Mouse (Mus musculus) skeletal muscle tissue, adult 2 months (tissue): ENCODE results near the gene Ctdsp2.
A peak's percentile ranks its signal among the peaks of the same experiment; 100 is the strongest.

Experiments used
- DNase-seq: peaks from one replicate; pipeline ENCODE4 v3.0.0-alpha.2; 2012; ENCODE audit warnings: low read depth, low spot score

Ctdsp2 gene

DNA sequence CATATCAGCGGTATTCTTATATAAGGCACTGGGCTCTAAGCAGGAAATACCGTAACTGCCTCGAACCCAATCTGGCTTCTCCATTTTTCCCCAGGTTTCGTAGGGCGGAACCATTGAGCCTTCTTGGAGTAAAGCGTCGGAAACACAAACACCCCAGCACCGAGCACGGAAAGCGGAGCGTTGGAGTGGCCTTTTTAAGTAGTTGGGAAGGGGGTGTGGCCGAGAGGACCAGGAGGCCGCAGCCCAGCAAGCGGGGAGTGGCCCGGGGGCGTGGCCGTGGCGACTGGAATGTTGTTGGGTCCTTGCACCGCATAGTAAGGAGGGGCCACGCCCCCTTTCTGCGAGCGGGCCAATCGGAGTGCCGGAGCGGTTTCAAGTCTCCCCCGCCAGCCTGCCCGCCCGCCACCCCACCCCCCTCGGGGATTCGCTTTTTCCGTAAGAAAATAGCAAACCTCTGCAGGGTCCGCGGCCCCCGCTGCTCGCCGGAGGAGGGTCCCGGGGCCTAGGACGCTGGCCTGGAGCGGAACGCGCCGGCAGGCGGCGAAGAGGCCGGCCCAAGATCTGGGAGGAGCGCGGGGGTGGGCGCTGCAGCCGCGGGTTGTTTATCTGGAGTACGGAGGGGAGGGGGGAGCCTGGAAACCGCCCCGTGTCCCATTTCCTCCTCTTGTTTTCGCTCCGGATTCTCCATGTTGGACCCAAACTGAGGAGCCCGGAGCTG lies at the start of gene Ctdsp2:
Ctdsp2 (plus strand) TSS at position 441 of the 718 bp plus-strand sequence.
- DNase-seq, result peak; percentile 100

DNA sequence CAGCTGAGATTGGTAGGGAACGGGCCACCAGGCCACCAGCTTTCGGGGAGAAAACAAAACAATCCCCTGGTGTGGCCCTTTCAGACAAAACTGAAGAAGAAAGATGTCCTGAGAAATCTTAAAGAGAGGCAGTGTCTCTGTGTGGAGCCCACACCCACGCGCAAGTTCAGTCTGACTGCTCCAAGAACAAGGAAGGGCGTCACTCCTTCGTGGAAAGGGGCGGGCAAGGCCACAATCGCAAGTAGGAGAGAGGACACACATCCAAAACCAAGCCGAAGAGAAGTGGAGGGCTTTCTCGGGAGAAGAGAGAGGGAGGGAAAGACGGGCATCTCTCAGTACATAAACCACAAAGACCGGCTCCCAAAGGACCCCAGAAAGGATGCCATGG lies 49.7 kb upstream of the Ctdsp2 start:
- DNase-seq, result peak; percentile 77

DNA sequence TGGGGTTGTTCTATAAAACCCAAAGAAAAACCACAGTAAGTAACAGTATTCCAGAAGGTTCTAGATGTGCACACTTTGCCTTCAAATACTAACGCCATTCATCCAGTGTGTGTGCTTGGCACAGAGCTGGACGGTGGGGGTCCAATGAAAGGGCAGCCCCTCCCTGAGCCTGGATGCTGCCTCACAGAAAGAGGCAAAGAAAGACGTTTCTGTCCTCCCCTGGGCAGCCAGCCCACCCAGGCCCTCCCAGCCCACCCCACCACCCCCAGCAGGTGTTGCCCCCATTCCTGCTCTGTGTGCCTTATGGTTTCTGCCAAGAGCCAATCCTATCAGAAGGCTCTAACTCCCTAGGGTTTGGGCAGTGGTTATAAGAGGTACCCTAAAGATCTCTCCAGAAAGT lies 49.0 kb upstream of the Ctdsp2 start:
- no peak for DNase-seq

DNA sequence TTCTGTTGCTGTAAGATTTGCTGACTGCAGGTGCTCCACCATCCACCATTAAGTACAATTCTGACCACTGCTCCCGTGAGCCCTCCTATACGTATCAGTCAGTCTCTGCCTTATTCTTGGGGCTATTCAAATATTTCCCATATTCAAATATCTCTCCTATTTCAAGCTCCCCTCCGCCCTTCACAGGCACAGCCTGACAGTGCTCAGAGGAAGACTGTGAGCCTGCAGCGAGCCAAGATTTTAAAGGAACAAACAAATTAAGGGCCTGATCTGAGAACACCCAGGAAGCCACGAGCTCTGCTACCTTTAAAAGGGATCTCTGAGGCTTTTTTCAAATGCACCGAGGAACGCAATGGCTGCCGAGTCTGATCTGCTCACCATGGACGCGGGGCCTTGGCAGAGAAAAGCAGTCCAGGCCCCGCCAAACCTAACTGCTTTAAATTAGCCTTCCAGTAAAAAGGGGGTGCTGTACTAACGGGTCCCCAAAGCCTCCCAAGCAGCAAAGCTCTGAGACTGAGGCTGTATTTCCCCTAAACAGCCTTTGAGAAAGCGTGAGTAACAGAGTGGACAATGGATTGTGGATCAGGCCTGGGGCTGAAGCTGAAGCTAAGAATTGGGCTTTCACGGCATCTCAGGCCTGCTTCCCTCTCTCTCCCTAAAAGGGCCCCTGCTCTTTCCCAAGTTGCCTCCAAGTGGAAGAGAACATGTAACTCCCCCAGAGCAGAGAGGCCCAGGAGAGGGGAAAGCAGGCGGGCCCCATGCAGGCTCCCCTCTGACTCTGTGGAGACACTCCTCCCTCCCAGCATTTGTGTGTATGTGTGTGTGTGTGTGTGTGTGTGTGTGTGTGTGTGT lies 48.0 kb upstream of the Ctdsp2 start:
- no peak for DNase-seq

DNA sequence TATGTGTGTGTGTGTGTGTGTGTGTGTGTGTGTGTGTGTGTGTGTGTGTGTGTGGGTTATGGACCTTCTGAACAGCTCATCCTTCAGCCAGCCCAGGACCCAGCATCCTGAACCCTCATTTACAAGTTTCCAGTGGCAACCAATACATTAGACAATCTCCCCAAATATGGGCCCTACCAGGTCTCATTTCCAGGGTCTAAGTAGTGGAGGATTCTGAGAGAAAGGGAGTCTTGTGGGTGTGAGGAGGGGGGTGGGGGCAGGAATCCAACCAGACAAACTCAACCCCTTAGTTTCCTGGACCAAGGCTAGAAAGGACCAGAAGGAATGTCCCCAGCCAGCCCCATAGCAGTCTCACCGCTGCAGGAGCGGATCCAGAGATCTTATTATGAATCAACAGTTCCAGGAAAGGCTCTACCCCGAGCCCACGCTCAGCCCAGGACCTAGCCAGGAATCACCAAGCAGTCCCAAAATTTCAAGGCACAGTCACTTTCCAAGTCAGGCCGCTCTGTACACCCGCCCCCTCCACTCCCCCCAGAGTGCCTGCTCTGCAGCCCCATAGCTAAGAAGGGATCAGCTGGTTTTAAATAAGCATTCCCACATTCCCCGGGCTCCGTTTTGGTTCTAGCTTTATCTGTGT lies 47.3 kb upstream of the Ctdsp2 start:
- peak; percentile 60 for DNase-seq

DNA sequence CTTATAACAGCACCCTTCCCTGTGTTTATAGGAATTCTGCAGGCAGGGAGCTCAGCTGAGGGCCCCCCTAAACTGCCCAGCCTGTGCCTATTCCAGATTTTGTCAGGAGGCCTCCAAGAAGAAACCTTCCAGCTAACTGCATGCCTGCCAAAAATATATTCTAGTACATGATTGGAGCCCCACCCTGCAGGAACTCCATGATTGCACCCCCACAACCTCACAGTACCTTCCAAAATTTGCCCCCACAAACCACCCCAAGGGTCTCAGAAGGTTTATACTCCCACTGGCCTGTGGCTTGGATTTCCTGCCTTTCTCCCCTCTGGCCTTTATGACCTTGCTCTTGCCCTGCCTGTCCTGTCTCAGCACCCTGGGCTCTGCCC lies 46.8 kb upstream of the Ctdsp2 start:
- DNase-seq, result no peak

DNA sequence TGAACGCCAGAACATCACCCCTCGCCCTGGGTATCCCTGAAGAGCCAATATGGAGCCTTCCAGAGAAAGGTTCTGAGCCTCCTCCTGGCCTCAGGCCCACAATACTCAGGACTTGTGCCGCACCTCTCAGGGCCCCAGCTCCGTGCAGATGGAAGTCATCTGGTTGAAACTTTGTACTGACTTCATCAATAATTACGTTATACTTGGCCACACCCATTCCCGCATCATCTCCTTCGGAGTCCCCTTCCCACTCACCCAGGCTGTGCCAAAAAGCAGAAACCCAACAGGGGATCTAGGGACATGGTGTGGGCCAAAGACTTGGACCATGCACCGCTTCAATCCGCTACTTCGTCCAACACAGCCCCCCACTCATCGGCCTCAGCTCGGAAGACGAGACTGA lies 44.0 kb upstream of the Ctdsp2 start:
- DNase-seq, result no peak

DNA sequence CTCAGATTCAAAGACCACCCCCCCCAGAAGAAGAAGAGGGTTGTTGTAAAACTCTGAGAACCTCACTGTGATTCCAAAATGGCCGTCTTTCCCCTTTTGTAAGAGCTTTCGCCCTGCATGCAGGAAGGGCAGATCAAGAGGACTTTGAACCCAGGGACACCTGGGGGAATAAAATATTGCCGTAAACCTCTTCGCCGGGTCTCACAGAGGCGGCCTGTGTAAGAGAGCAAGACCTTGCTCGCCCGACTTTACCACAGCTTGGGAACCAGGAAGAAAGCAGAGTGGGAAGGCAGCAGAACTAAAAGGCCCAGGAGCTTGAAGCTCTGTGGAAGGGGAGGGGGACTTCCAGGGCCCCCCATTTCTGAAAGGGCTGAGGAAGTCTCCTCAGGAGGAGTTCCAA lies 43.4 kb upstream of the Ctdsp2 start:
- DNase-seq, result no peak

DNA sequence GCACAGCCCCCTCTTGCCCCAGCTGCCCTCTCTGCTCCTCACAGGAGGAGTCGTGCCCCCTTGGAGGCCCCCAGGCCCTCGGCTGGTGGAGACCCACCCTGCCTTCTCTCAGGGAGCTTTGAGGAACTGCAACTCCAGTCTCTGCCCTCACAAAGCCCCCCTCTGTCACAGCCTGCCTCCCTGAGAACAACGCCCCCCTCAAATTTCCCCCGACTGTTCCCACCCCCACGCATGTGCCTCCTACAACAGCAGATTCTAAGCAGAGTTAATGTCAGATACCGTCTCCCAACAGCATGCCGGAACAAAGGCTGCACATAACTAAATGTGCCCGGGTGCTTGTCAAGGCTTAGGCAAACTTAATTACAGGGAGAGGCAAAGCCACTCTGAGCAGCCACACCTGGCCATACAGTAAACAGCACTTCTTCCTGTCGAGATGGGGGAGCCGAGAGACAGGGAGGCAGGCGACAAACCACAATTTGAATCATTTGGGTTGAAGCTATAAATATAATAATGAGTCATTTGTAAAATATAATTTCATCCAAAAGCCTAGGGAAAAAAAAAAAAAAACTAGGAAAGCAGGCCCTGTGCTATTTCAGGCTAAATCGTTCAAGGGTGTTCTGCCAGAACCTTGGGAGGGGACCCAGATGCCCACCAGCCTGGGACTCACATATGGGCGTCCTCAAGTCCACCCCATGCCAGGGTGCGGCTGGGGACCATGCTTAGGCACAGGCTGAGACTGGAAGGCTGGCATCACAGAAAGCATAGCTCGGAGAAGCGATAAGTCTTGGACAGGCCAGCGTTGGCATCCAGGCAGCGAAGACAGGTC lies 42.7 kb upstream of the Ctdsp2 start:
- no peak for DNase-seq

DNA sequence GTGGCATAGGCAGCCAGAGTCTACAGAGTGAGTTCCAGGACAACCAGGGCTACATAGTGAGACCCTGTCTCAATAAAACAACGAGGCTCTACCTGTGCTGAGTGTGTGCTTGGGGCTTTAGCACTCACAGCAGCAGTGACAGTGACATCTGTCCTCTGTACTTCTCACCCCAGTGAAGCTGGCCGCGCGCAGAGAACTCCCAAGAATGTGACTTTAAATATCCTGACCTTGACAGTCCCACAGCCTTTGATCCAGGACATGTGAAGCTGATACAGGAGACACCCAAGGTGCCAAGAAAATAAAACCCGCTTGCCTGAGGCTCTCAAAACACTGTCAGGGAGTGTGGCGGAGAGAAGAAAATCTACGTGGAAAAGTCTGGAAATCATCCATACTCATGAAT lies 37.6 kb upstream of the Ctdsp2 start:
- peak; percentile 71 for DNase-seq

DNA sequence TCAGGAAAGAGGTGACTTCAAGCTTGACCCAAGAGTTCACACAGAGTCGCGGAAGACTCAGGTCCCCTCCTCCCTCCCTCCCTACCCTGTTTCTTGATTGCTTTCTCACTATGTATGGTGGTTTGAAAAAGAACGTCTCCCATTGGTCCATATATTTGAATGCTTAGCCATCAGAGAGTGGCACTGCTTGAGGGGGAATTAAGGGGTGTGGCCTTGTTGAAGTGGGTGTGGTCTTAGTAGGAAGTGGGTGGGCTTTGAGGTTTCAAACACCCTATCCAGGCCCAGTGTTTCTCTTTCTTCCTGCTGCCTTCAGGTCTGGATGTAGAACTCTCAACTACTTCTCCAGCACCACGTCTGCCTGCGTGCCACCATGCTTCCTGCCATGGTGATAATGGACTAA lies 33.0 kb upstream of the Ctdsp2 start:
- DNase-seq, result no peak

DNA sequence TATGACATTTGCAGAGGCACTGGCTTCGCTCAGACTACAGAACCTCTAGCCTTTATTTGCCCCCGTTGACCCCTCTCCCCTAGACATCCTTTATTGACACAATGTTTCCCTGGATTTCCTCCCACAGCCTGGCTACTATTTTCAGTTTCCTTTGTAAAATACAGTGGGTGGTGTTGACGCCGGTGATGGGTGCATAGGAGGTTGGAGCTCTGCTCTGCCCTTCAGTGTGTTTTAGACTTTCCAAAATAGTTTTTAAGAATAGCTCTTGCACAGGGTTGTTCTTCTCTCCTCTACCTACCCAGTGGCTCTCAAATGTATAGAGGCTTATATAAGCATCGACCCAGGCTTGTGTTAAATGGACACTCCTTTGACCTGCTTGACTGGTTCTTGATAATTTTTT lies 28.7 kb upstream of the Ctdsp2 start:
- DNase-seq, result no peak

DNA sequence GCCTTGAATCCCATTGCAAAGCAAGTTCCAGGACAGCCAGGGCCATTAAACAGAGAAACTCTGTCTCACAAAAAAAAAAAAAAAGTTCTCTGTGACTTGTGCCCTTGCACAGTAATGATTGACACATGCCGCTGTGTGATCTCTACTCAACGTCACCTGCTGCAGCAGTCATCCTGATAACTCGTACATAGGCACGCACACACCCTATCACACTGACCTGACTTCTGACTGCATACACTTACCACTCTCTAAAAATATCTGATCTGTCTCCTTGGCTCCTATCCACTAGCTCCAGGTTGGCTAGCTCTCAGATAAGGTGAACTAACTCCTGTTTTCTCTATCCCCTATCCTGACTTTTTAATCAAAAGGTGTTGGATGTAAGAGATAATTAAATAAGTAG lies 27.9 kb upstream of the Ctdsp2 start:
- peak; percentile 78 for DNase-seq

DNA sequence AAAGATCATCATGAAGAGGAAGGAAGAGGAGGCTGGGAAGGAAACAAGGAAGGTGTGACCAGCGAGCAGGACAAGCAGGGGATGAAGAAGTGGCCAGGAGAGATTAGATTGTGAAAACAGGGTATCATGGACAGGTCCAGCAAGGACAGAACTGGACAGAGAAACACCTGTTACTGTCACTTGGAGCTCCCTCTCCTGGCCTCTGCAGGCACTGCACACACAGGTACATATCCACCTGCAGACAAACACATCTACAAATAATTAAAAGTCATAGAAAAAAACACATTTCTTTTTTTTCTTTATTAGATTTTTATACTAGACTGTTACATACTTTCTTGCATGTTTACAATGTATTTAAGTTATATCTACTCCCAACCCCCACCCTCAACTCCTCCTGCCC lies 26.1 kb upstream of the Ctdsp2 start:
- no peak for DNase-seq

DNA sequence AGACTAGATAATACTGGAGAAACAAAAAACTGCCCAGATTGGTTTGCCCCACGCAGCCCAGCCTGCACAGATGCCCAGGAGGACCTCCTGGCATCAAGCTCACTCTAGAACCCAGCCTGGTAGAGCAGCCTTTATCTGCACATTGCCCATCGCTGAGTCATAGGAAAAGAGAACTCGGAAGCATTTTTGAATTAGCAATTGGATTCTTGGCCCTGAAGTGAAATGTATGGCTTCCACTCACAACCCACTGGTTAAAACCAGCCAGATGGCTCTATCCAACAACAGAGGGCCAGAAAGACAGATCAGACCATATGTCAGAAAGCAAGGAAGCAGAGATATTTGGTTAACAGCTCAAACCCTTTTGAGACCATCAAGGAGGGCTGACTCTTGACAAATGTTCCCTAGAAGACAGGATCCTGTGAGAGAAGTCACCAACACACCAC lies 25.5 kb upstream of the Ctdsp2 start:
- no peak for DNase-seq

DNA sequence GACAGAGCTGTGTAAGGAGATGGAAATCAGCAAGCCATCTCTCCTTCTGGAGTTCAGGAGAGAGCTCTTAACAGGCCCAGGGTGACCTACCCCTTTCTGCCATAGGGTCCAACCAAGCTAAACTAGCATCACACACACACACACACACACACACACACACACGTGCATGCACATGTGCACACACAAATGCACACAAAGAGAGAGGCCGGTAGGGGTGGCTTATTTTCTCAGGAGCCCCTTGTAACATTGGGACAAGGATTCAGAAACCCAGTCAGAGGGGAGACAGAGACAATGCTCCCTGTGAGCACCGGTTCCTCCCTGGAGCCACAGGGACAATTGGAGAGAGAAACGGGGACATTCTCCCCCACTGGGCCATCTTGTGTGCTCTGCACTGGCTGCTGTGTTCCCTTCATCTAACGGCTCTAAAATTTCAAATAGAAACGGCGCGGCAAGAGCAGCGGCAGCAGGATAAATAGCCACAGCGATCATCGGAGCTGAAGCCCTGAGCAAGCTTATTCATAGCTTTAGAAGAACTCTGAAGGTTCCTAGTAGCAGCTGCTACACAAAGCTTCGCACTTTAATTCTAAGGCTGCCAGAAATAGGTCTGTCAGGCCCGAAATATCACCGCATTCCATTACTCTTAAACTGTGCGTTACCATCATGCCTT lies 21.7 kb upstream of the Ctdsp2 start:
- DNase-seq, result no peak

DNA sequence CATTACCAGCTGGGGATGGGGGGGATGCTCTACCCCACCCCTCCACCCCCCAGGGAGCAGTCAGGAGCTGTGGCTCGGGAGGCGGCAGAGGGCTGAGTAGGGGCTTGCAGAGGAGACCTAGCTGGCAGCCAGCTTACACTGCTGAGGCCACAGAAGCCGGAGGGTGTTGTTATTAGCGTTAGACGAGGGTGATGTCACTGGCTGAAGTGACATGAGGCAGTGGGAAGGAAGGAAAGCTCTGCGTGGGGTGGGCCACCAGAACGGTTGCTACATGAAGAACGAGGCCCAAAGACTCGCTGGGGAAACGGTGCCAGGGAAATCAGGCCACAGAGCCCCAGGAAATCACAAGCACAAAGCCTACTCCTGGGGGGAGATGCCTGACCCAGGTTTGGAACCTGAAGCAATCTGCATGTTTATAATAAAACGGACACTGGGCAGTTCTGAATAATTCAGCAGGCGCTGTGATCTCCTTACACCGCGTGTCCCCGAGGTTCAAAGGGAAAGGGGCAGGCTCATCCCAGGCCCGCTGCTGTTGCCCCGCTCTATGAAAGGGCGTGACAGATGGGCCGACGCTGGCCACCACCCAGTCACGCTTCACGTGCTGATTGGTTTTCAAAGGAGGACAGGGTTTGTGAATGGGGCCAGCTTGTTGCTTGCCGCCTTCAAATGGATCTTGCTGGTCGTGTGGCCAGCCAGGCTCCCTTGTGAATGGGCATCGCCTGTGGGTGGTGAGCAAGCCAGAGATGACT lies 21.0 kb upstream of the Ctdsp2 start:
- no peak for DNase-seq

DNA sequence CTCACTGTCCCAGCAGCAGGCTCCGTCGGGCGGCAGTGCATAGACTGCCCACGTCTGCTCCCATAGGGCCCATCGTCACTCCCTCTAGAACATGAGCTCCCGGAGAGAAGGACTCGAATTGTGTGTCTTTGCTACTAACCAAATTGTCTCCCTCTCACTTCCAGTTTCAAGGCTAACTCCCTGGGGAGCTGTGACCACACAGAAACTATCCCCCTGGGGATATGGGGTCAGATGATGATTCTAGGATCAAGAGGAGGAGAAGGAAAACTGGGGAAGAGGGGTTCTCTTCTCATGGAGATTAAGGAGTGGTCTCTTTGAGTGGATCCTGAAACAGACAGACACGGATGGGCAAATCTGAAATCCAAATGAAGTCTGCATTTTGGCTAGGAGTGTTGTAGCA lies 18.0 kb upstream of the Ctdsp2 start:
- DNase-seq, result no peak

DNA sequence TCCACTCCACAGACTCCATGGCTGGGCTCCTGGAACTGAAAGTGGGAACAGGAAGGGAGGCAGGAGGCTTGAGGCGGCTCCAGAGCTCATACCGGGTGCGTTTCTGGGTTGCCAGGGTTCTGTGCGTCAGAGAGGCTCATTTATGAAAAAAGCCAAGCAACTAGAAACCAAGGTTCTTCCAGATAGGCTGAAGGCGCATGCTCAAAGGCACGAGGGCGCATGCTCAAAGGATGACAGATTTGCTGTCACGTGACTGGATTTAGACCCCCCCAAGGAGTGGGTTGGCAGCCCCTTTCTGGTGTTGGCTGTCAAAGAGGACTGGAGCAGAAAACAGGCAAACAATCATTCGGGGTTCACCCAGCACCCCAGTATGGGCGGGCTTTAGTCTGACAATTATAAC lies 16.8 kb upstream of the Ctdsp2 start:
- DNase-seq, result peak; percentile 80

DNA sequence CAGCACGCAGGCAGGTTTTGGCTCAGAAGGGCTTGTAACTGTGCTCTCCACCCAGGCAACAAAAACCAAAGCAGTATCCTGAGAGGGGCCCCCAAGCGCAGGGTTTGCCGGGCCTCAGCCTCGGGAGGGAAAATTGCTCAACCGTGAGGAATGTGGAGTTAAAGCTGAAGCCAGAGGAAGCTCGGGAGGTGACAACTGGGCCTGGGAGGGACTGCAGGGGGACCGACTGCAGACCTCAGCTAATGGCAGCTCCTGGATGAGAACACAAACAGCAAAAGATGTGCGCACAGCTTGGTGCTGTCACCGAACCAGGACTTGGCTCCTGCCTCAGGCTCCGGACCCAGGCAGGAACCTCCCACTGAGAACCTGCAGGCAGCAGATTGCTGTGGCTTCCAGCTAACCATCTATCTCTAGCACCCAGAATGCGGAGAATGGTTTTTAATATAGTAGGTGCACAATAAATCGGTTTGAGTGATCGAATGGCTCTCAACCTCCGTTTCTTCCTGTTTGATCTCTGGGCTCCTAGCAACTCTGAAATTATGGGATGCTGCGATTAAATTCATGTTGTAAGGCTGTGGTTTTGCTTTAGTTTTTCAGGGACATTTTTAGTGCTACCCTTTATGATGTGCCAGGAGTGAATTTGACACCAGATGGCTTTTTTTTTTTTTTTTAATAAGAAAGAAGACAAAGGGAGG lies 16.1 kb upstream of the Ctdsp2 start:
- no peak for DNase-seq
